In genomic region chr6:131386416-131387019, GRCm38 (mm10) we compare ENCODE assay signal across 8 mouse cellular contexts. TPM values are rescaled to one million over a fixed set of nuclear protein-coding genes. Genes with fewer than 3 reads are reported as not detected.
DNase-seq lines count a peak whose midpoint lies in the region; ATAC-seq and TF ChIP-seq lines count a peak whose summit lies in the region.

No protein-coding gene starts in this region.

- H3K27me3 ChIP-seq in forebrain, embryonic 15.5 days = no peaks in the 10 kb centered on the region
- H3K27me3 ChIP-seq in liver, embryonic 14.5 days (ENCODE audit: control insufficient read depth, insufficient read depth, low read length) = no peaks in the 10 kb centered on the region

- ATAC-seq in forebrain, embryonic 15.5 days (replicated peaks) = no peak
- no peak for ATAC-seq in liver, embryonic 14.5 days (ENCODE audit: insufficient read depth)
- ATAC-seq in megakaryocyte-erythroid progenitor cell, adult 5-6 weeks (replicated peaks; ENCODE audit: low FRiP score, low TSS enrichment, poor library complexity, severe bottlenecking) = no peak

- no peaks in the 10 kb centered on the region for H3K9me3 ChIP-seq in forebrain, embryonic 15.5 days
- H3K9me3 ChIP-seq in liver, embryonic 14.5 days (ENCODE audit: control insufficient read depth, low read length) = no peaks in the 10 kb centered on the region

- H3K4me1 ChIP-seq in forebrain, embryonic 15.5 days = peaks cover 41% of the 10 kb centered on the region
- H3K4me1 ChIP-seq in liver, embryonic 14.5 days (replicated peaks; ENCODE audit: control insufficient read depth in 2 of 2, insufficient read depth in 2 of 2, low read length in 1 of 2) = peaks cover 29 to 43% of the 10 kb centered on the region in 2 experiments

- H3K27ac ChIP-seq in forebrain, embryonic 15.5 days (replicated peaks) = no peak overlapping the region
- peak overlapping the region; percentile 94 for H3K27ac ChIP-seq in liver, embryonic 14.5 days

- no peaks in the 10 kb centered on the region for H3K36me3 ChIP-seq in forebrain, embryonic 15.5 days
- H3K36me3 ChIP-seq in liver, embryonic 14.5 days (replicated peaks; ENCODE audit: control insufficient read depth, insufficient read depth, low read depth) = peaks cover 14% of the 10 kb centered on the region

- WGBS in forebrain, embryonic 15.5 days = 39% methylated on average over 9 of the region's 9 CpGs
- WGBS in liver, embryonic 14.5 days (ENCODE audit: insufficient replicate concordance) = 14% methylated on average over 9 of the region's 9 CpGs

- peak overlapping the region; percentile 86 for H3K4me3 ChIP-seq in forebrain, embryonic 15.5 days
- H3K4me3 ChIP-seq in liver, embryonic 14.5 days (ENCODE audit: insufficient read depth in 1 of 2, low read depth in 2 of 2, low read length in 2 of 2) = peak overlapping the region; percentile 85 to 98

- peak overlapping the region; percentile 82 for H3K4me2 ChIP-seq in forebrain, embryonic 15.5 days (replicated peaks)
- H3K4me2 ChIP-seq in liver, embryonic 14.5 days (ENCODE audit: low read depth) = peak overlapping the region; percentile 88

- no peak for TF ChIP-seq CTCF in liver, embryonic 14.5 days (IDR thresholded peaks at IDR 0.05; ENCODE audit: low read depth)

- TF ChIP-seq EP300 in liver, embryonic 14.5 days (IDR thresholded peaks at IDR 0.05; ENCODE audit: low read depth) = no peak; the same call in 1 of the 2 replicates

- H3K9ac ChIP-seq in forebrain, embryonic 15.5 days (replicated peaks) = no peak overlapping the region
- peak overlapping the region; percentile 95 for H3K9ac ChIP-seq in liver, embryonic 14.5 days (replicated peaks)

- DNase-seq in gastrocnemius, postnatal 25 days = peak; percentile 35
- no peak for DNase-seq in gastrocnemius, postnatal 4 days (ENCODE audit: low spot score in 2 of 2)
- DNase-seq in CD4-positive helper T cell, adult 2 months (ENCODE audit: low read depth, low spot score) = peak; percentile 23
- DNase-seq in liver, embryonic 14.5 days (ENCODE audit: low read depth in 3 of 3, low spot score in 3 of 3) = peak in 1 of 3 experiments; percentile 10
- DNase-seq in left cerebral cortex, adult 11 months (ENCODE audit: low spot score) = no peak
- DNase-seq in spleen, adult 18-20 months = no peak

RNA-seq across cellular contexts. Expression of gene Ybx3, which starts 1.8 kb away (rescaled TPM):
- total RNA-seq in gastrocnemius, postnatal 25 days (2021) = 1,000 to 10,000 TPM; 1,052 to 1,458 TPM
- 100 to 1,000 TPM; 475 to 482 TPM for total RNA-seq in gastrocnemius, postnatal 4 days (2021)
- 19.5 and 20.8 TPM in 2 replicates for polyA plus RNA-seq in forebrain, embryonic 15.5 days (2015; fragmentation: Nextera tagmentation; extraction: Ambion mirVana)
- polyA plus RNA-seq in liver, embryonic 14.5 days (2012; rRNA removed) = 98.1 and 214 TPM in 2 replicates
- polyA plus RNA-seq in liver, embryonic 14.5 days (2014; fragmentation: Nextera tagmentation; extraction: Ambion mirVana) = 74.6 and 80.7 TPM in 2 replicates
- total RNA-seq in megakaryocyte-erythroid progenitor cell, adult 5-6 weeks (2014; fragmentation: Nextera tagmentation) = 620 and 624 TPM in 2 replicates
- 689 and 900 TPM in 2 replicates for total RNA-seq in megakaryocyte-erythroid progenitor cell, adult 5-6 weeks (2017)

RNA-seq across cellular contexts. Expression of gene Styk1, which starts 33.1 kb away (rescaled TPM):
- under 1 TPM; 0.83 to 0.84 TPM for total RNA-seq in gastrocnemius, postnatal 25 days (2021)
- total RNA-seq in gastrocnemius, postnatal 4 days (2021) = 1 to 10 TPM in 1 of 2 experiments, under 1 TPM in 1; 0.41 to 1.5 TPM
- polyA plus RNA-seq in forebrain, embryonic 15.5 days (2015; fragmentation: Nextera tagmentation; extraction: Ambion mirVana) = 3.4 and 4.3 TPM in 2 replicates
- polyA plus RNA-seq in liver, embryonic 14.5 days (2012; rRNA removed) = 0.32 and 0.47 TPM in 2 replicates
- 0.65 and 0.72 TPM in 2 replicates for polyA plus RNA-seq in liver, embryonic 14.5 days (2014; fragmentation: Nextera tagmentation; extraction: Ambion mirVana)
- 0.39 TPM in 1 of 2 replicates, not detected in the other for total RNA-seq in megakaryocyte-erythroid progenitor cell, adult 5-6 weeks (2014; fragmentation: Nextera tagmentation)
- 1.3 and 1.6 TPM in 2 replicates for total RNA-seq in megakaryocyte-erythroid progenitor cell, adult 5-6 weeks (2017)

Comparison
In these comparisons a context has a peak if more than half of its experiments do, and no peak if none do; other contexts are left out.
1. DNase-seq: peak in gastrocnemius, postnatal 25 days (single experiment) and CD4-positive helper T cell, adult 2 months (single experiment); none in gastrocnemius, postnatal 4 days (0 of 2), left cerebral cortex, adult 11 months (single experiment) and spleen, adult 18-20 months (0 of 2).